Mouse (Mus musculus): ENCODE measurements around the gene Pigk.

GRCm38 (mm10) chr3:152724446-152724845, 10.5 kb downstream of the Pigk start:
- no peak for TF ChIP-seq POLR2A (IDR thresholded peaks at IDR 0.05; ENCODE audit: borderline replicate concordance, extremely low read depth, insufficient read depth, insufficient read length, poor library complexity, severe bottlenecking)
- TF ChIP-seq CTCF (IDR thresholded peaks at IDR 0.05; ENCODE audit: borderline replicate concordance, extremely low read depth, insufficient read depth, insufficient read length) = no peak

Data from brain, embryonic 14.5 days (tissue).